Mouse (Mus musculus) gastrocnemius, postnatal 14 days (tissue): ENCODE results near the gene Epha6. TPM values are rescaled to one million over a fixed set of nuclear protein-coding genes. Genes with fewer than 3 reads are reported as not detected.
"Not testable (repeated sequence)": the region's sequence is repeated elsewhere in the genome, so short reads cannot be mapped to it uniquely, and the experiment has no call there.

Experiments
- DNase-seq: peaks from one replicate; pipeline ENCODE4 v3.0.0; 2021; ENCODE audit warnings: mixed read lengths
- intact Hi-C: fragments of 180-260 bp; cut with DNase I; formaldehyde crosslinking; loops from one replicate; pipeline ENCODE4 v1.15.1; 2025; ENCODE audit warnings: low total_unique reads
- total RNA-seq, 2 experiments: library from RNA; stranded (reverse); gene quantifications; 2 replicates each; pipeline ENCODE4 v1.2.3; 2021

Epha6 gene
- total RNA-seq, 2 experiments from 2014 or later, result 0.04 to 0.12 TPM

GRCm38 (mm10) chr16:60043809-60044208, 561.5 kb downstream of the Epha6 start:
- intact Hi-C loops, result no loop called here
- no peak for DNase-seq

DNA sequence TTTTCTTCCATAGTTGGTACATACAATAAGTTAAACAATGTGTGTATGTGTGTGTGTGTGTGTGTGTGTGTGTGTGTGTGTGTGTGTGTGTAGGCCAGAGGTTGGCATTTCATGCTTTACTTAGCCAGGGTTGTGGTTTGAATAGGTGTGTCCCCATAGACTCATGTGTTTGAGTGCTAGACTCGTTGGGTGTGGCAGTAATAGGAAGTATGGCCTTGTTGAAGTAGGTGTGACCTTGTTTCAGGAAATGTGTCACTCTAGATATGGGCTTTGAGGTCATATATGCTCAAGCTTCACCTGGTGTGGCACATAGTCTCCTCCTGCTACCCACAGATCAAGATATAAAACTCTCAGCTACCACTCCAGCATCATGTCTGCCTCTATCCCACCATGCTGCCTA, 577.0 kb downstream of the Epha6 start:
- no peak for DNase-seq
- intact Hi-C loops, result no loop called here

DNA sequence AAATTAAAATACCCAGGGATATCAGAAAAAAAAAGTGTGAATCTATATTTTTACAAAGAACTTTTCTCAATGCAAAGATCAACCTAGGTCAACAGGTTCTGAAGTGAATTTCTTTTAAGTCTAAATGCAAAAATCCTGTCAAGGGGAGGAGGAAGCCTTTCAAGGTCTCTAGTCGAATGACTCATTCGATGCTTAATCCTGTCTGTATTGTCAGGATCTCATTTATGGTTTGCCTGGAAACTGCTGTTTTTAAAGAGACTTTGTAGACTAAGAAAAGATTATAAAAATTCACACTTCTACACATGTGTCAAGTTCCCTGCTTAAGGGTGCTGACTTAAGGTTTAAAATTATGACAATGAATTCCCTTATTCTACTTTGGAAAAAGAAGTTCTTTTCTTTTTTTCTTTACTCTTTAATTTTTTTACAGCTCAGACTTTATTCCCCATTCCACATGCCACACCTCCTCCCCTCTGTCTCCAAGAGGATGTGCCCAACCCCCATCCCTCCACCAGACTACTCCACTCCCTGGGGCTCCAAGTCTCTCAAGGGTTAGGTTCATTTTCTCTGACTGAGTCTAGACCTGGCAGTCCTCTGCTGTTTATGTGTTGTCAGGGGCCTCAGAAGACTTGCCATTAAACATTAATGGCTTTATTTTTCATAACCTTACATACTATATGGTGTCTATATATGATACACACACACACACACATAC, 598.3 kb downstream of the Epha6 start:
- intact Hi-C loops, result no loop called here
- no peak for DNase-seq

DNA sequence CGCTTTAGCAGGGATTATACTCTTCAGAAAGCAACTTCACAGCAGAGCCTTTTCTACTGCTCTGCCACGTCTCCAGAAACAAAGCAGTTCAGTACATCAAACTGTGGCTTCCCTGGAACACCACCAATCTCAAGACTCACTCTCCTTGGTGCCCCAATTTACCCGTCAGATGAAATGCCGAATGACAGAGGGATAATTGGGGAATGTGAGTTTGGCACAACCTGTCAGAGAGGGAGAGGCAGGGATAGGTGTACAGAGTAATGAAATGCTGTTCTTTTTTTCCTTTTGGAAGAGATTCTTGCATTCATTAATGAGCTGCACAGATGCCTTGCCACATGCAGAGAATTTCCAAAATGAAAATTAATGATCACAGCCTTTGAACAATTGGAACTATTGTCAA, 635.5 kb downstream of the Epha6 start:
- no peak for DNase-seq
- intact Hi-C loops, result no loop called here

GRCm38 (mm10) chr16:59955731-59956130, 649.6 kb downstream of the Epha6 start:
- intact Hi-C loops, result no loop called here
- DNase-seq, result no peak

- no peak for DNase-seq
- intact Hi-C loops, result no loop called here
Measured at GRCm38 (mm10) chr16:59923696-59924095, 681.6 kb downstream of the Epha6 start.

- intact Hi-C loops, result no loop called here
- no peak for DNase-seq
Measured at GRCm38 (mm10) chr16:59880073-59880472, 725.3 kb downstream of the Epha6 start.

DNA sequence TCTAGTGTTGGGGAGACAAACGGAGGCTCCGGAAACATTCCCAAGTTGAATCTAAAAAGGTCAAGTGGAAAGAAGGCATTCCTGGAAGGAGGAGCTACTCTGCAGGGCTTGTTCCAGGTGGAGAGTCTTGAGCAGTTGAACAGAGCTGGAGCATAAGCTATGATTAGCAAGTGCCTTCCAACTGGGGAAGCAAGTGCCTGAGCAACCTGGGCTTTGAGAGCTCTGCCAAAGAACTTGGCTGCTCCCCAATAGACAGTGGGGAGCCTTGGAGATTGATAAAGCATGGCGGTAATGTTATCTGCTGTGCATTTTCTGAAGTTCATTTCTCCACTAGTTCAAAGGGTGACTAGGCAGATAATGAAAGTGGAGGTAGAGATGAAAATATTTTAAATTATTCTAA, 733.5 kb downstream of the Epha6 start:
- no peak for DNase-seq
- intact Hi-C loops, result no loop called here

DNA sequence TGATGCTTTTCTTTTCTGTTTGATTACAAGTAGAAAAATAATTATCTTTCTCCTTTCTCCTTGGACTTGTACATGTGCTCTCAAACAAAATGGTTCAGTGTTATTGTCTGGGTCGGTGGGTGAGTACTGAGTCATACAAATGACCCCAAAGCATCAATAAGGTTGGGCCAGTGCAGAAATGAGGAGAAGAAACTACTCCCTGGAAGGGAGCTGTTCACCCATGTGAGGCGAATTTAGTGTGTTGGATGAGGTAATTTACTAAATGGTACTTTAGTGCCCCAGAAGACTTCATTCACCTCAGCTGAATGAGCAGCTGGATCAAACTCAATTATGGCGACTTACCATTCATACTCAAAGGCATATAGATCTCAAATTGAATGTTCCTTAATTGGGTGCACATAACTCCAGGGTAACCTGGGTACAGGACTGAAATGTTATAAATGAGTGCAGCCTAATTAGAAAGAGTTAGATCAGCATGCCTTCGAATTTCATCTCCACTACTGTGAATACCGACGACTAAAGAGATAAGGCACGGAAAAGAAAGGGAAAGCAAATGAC, 751.1 kb downstream of the Epha6 start:
- intact Hi-C loops, result no loop called here

DNA sequence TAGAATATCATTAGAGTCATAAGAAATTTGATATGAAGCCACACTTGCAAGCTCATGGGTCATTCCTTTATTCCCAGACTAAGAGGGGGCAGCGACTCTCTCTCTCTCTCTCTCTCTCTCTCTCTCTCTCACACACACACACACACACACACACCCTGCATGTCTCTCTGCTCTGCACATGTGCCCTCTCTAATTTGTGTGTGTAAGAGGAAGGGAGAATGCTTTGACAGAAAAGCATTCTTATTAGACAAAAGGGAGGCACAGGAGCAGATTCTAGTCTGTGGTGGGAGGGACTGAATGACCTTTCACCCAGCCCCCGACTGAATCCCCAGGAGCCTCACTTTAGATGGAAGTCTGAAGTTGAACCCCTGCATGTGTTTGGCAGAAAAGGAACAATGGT, 752.6 kb downstream of the Epha6 start:
- no peak for DNase-seq
- intact Hi-C loops, result no loop called here

More for the DNA sequence above, 751.1 kb downstream of the Epha6 start:
- no peak for DNase-seq

- peak; percentile 5 for DNase-seq
- intact Hi-C loops, result no loop called here
Measured at GRCm38 (mm10) chr16:59846574-59846973, 758.8 kb downstream of the Epha6 start.

GRCm38 (mm10) chr16:59836778-59837177, 768.6 kb downstream of the Epha6 start:
- DNase-seq, result no peak
- intact Hi-C loops, result no loop called here

- DNase-seq, result no peak
- intact Hi-C loops, result no loop called here
Measured at GRCm38 (mm10) chr16:59836304-59836703, 769.0 kb downstream of the Epha6 start.

DNA sequence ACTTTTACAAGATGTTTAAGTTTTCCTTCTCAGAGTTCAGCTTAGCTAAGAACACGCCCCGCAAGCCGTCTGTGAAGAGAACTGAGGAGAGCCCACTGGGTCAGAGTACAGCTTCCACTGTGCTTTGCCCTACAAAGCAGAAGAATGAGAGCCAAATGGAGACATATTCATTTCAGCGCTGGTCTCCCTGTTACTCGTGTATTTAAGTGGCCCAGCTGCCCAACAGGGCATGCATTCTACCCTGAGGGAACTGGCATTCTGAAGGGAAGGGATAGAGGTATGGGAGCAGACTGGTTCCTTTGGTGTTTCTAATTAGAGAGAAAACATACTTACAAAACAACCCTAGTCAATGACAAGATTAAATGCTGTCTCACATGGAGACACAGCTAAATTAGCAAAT, 772.9 kb downstream of the Epha6 start:
- DNase-seq, result no peak
- intact Hi-C loops, result no loop called here

- no peak for DNase-seq
- intact Hi-C loops, result no loop called here
Measured at GRCm38 (mm10) chr16:59829655-59830054, 775.7 kb downstream of the Epha6 start.

DNA sequence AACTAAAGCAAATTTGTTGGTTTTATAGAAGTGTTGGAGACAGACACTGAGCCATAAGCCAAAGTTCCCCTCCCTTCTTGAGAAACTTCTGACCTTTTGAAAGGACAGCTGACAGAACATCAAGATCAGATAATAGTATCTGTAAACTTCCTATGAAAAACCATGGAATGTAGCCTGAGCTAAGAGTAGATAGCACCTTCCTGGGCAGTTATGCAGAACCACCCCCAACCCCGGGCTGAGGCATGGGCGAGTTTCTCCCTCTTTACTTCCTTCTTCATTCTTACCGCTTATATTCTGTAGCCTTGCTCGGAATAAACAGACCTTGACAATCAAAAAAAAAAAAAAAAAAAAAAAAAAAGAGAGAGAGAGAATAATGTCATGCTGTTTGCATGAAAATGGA, 805.5 kb downstream of the Epha6 start:
- intact Hi-C loops, DNase-seq: not testable (repeated sequence)

DNA sequence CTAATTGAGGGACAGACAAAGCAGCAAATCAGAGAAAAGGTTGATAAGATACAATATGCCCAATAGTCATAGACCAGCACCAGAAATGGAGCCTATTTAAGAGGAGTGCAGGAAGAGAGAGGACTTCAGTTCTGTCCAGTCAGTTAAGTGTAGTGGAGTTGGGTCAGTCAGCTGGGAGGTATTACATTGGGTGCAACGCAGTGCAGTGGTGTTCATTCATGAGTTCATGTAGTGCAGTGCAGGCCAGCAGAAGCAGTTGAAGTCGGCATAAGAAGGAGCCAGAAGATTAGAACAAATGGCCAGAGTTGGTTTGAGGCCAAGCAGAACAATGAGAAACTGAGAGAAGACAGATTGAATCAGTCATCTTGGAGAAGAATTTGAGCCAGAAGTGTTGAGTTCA, 833.0 kb downstream of the Epha6 start:
- no peak for DNase-seq
- intact Hi-C loops, result no loop called here

DNA sequence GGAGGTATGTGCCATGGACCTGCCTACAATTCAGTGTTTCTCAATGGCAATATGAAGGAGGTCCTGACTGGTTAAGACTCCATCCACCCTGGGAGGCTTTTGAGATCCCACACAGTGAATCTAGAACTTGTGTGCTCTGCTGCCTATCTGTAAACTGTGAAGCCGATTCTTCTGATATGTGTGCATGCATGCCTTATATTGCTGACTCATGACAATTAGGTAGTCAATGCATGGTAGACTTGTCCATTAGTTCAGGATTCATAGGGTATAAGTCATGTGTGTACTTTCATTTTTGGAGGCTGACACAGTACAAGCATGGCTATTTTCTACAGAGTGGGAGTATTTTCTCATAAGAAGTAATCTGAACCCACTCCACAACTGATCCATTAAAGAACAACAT, 834.9 kb downstream of the Epha6 start:
- intact Hi-C loops, result no loop called here

DNA sequence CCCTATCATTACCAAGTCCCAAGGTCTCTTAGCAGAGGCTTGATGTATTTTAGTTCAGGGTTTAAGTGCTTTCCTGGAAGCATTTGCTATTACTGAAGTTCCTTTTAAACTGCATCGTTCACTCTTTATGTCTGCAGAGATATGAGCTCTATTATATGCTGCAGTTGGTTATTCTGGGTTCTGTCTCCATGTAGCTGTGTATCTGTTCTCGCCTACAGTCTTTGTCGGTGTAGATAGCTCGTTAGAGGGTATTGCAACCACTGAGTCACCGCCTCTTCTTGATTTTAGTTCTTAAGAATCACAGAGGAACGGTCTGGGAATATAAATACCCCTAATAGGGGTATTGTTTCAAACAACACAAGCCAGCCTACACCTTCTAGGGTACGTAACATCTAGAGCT, 835.4 kb downstream of the Epha6 start:
- intact Hi-C loops, result no loop called here
- DNase-seq, result no peak

More for the DNA sequence above, 834.9 kb downstream of the Epha6 start:
- no peak for DNase-seq

DNA sequence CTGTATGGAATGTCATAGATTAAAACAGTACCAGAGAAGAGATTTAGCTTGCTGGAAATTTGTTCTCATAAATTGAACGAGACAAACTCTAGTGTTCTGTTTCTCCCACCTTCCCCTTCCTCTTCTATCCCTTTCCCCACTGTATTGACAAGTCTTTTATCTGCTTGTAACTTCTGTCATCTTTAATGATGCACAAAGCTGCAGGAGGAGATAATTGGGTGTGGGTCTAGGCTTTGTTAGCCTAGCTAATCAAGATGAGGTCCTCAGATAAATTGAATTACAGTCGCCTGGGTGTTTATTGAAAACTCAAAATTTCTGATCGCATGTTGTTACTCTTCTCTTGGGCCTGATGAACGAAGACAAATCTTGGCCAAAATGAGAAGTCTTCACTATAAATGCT, 844.5 kb downstream of the Epha6 start:
- intact Hi-C loops, result no loop called here
- DNase-seq, result no peak

- DNase-seq, result no peak
- intact Hi-C loops, result no loop called here
Measured at GRCm38 (mm10) chr16:59750905-59751304, 854.4 kb downstream of the Epha6 start.

DNA sequence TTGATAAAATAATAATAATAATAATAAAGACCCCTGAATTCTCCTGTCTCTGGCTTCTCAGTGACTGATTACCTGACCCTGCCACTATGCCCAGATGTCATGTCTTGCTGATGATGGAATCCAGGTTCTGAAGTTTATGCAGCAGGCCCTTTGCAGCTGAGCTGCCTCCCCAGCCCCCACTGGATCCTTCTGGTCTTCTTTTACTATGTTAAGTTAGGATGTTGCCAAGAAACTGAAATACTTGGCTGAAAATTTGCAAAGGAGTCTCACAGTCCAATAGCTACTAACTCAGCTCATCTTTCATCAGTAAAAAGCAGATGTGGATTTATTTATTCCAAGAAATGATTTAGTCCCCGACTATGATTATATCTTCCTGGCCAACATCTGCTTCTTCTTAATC, 861.7 kb downstream of the Epha6 start:
- peak; percentile 11 for DNase-seq
- intact Hi-C loops, result no loop called here
